Mouse (Mus musculus): ENCODE results near the gene Zfp383.

- TF ChIP-seq CTCF (IDR thresholded peaks at IDR 0.05; ENCODE audit: extremely low read depth, insufficient read length, insufficient replicate concordance, low read depth, low read length) (no peak), POLR2A (IDR thresholded peaks at IDR 0.05; ENCODE audit: low read depth, low read length) (no peak)
Measured at GRCm38 (mm10) chr7:29905966-29906681, 1.9 kb upstream of the Zfp383 start, which contains the start of gene Zfp27.

All from small intestine, adult 2 months (tissue).